Mouse (Mus musculus) Patski (cell line): Measurements from ENCODE around the gene Cmah. TPM values are rescaled to one million over a fixed set of nuclear protein-coding genes. Genes with fewer than 3 reads are reported as not detected.

ENCODE experiments used
- ATAC-seq: fragments of 100-300 bp; one replicate; pipeline ENCODE4 v1.8.0; 2021
- CTCF ChIA-PET: fragments of 350-600 bp; sonication (Branson Sonifier 250); formaldehyde crosslinking; loops from one replicate; lab custom pipeline; 2022; ENCODE audit warnings: inconsistent platforms; lab: Charles Lee
- POLR2A ChIA-PET: fragments of 350-600 bp; sonication (Branson Sonifier 250); formaldehyde crosslinking; loops from one replicate; lab custom pipeline; 2022; ENCODE audit warnings: antibody characterized with exemption, inconsistent platforms; lab: Charles Lee
- DNase-seq: peaks from one replicate; pipeline ENCODE4 v3.0.0-alpha.2; 2011; ENCODE audit warnings: low read depth, low spot score
- H3K27me3 ChIP-seq: fragments of 371-371 bp; one replicate; pipeline ENCODE4 v1.5.1; 2021
- CTCF ChIP-seq: fragments of 100-300 bp; IDR thresholded peaks from one replicate; pipeline ENCODE4 v1.5.1; 2021
- in situ Hi-C: fragments of 300-500 bp; cut with MboI; formaldehyde crosslinking; loops from 3 replicates; pipeline ENCODE4 v1.11.1; 2018; ENCODE audit warnings: low pct_unique_long_range_greater_than_20kb, mixed read lengths
- polyA plus RNA-seq: library from polyadenylated mRNA; unstranded; gene quantifications from one replicate; pipeline ENCODE4 v1.2.3, GENCODE M21; 2021

The Cmah gene
- polyA plus RNA-seq, 1 experiment from 2014 or later = 0.99 TPM

DNA sequence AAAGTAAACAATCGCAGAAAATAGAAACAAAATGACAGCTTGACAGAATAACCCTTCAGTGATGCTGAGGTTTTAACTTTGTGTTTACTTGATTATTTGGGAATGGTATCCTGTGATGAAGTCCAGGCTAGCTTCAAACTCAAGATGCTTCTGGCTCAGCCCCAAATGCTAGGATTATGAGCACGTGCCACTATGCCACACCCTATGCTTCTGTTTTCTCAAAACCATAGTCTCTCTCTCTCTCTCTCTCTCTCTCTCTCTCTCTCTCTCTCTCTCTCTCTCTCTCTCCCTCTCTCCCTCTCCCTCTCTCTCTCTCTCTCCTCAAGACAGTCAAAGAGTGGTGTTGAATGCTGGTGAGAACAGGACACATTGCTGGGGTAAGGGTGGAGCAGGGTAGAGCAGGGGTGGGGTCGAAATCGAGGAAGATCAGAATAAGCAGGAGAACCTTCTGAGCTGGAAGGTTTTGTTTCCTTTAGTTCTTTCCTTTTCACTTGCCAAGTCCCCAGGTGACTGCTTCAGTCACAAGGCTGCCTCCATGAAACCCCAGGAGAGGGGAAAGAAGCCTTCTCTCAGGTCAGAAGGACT, 116.7 kb downstream of the Cmah start:
- POLR2A ChIA-PET = interaction anchor here (0.6 kb wide), 1 partner anchor 9 kb away, joined by 6 read pairs; no protein-coding TSS in a partner anchor
- CTCF ChIA-PET = interaction anchor here (1.8 kb wide), 1 partner anchor 10 kb away, joined by 9 read pairs; no protein-coding TSS in a partner anchor
- DNase-seq (no peak), ATAC-seq (no peak)
- no peak for TF ChIP-seq CTCF
- no peaks in the 10 kb centered on the region for H3K27me3 ChIP-seq
- in situ Hi-C loops = no loop called here

DNA sequence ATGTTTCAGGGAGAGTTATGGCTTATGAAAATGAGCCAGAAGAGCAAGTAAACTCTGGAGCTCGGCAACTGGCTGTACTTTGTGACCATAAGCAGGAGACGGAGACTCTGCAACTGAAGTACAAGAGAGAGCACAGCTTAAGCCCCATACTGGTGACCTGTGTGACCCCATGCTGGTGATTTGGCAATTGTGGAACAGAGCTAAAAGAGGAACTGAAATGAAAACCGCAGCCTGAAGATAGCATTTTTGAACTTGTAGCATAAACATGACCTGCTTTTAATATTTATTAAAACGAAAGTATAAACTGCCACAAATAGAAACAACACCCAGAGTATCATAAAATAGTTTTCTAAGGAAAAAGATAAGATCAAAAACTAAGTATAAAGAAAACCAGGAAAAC, 117.5 kb downstream of the Cmah start:
- POLR2A ChIA-PET = no interaction called here
- in situ Hi-C loops = no loop called here
- no peak for TF ChIP-seq CTCF
- no peaks in the 10 kb centered on the region for H3K27me3 ChIP-seq
- CTCF ChIA-PET = no interaction called here
- DNase-seq (no peak), ATAC-seq (no peak)

DNA sequence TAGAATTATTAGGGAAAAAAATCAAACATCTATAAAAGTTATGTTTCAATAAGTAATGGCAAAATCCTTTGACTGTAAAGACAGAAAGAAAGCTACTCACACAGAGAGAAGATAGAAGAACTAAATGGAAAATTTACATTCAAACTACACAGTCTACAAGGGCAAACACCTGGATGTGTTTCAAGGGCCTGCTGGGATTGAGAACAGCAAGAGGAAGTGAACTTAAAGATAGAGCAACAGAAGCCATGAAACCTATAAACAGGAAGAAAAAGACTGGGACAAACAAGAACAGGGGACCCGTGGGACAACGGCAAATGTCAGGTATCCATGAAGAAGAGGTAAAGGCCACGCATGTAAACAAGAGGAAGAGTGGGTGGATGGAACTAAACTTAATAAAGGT, 118.0 kb downstream of the Cmah start:
- no peak for TF ChIP-seq CTCF
- H3K27me3 ChIP-seq = no peaks in the 10 kb centered on the region
- ChIA-PET POLR2A (no interaction called here), CTCF (no interaction called here)
- in situ Hi-C loops = no loop called here
- DNase-seq (no peak), ATAC-seq (no peak)

DNA sequence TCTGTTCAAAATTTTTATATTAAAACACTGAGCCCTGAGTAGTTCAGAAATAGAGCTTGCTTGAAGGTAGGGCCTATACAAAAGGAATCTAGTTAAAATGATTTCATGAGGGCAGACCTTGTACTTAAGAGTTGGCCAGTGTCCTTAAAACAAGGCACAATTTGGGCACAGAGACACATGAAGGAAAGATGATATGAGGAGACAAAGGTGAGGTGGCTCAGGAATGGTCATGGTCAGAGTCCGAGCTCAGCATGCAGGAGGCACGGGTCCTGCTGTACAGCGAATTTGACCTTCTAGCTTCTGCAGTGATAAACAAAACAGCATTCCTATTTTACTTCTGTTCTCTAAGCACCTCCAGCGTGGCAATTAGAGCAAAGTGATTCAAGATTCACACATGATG, 118.9 kb downstream of the Cmah start:
- TF ChIP-seq CTCF = no peak

DNA sequence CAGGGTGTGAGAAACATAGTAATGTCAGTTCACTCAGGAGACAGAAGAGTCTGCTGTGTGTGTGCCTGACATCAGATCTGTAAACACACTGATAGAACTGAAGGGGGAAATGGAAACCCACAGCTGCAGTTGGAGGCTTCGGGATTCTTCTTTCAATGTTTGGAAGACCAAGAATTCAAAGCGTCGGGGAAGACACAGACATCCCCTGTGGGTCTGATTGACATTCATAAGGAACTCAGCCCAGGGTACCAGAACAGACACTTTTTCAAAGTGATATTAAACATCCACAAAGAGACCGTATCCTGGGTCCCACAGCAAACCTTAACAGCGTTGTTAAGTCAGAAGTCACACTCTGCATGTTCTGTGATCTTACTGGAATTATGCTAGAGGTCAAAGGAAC, 119.8 kb downstream of the Cmah start:
- TF ChIP-seq CTCF = no peak
- in situ Hi-C loops = no loop called here
- POLR2A ChIA-PET = no interaction called here

More for the DNA sequence above, 118.9 kb downstream of the Cmah start:
- DNase-seq (no peak), ATAC-seq (no peak)
- in situ Hi-C loops = no loop called here
- POLR2A ChIA-PET = no interaction called here
- H3K27me3 ChIP-seq = no peaks in the 10 kb centered on the region
- CTCF ChIA-PET = no interaction called here

DNA sequence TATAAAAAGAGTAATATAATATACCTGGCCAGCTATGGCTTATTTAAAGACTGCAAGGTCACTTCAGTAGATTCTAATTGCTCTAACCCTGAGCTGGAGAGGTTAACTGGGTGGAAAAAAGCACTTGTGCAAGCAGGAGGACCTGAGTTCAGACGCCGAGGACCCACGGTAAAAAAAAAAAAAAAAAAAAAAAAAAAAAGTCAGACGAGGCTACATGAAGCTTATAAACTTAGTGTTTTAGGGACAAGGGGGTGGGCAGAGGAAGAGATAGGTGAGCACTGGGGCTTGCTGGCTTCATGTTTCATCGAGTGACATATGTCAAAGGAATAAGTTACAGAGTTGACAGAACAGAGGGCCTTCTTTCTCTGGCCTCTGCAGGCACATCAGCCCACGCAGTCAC, 121.4 kb downstream of the Cmah start:
- H3K27me3 ChIP-seq = no peaks in the 10 kb centered on the region
- CTCF ChIA-PET = no interaction called here
- POLR2A ChIA-PET = interaction anchor here (0.7 kb wide), 1 partner anchor 58 kb away, joined by 3 read pairs; no protein-coding TSS in a partner anchor
- DNase-seq (no peak), ATAC-seq (no peak)
- no peak for TF ChIP-seq CTCF
- in situ Hi-C loops = no loop called here

More for the DNA sequence above, 119.8 kb downstream of the Cmah start:
- no peaks in the 10 kb centered on the region for H3K27me3 ChIP-seq
- DNase-seq (no peak), ATAC-seq (no peak)
- CTCF ChIA-PET = no interaction called here

DNA sequence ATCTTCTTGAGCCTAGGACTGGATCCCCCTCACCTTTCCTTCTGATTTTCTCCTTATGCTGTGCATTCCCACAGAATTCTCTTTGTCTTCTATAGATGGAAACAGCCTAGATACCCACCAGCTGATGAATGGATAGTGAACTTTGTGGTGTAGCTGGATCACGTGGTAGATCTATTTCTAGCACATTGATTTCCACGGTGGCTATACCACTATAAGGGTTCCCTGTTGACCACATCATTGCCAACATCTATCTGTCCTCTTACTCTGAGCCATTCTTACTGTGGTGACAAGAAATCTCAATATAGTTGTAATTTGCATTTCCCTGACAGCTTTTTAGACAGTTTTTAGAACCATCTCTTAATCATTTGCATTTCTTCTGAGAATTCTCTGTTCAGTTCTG, 124.3 kb downstream of the Cmah start:
- H3K27me3 ChIP-seq = no peaks in the 10 kb centered on the region
- ATAC-seq (no peak), DNase-seq (no peak)
- no peak for TF ChIP-seq CTCF
- CTCF ChIA-PET = no interaction called here
- in situ Hi-C loops = no loop called here
- POLR2A ChIA-PET = no interaction called here

DNA sequence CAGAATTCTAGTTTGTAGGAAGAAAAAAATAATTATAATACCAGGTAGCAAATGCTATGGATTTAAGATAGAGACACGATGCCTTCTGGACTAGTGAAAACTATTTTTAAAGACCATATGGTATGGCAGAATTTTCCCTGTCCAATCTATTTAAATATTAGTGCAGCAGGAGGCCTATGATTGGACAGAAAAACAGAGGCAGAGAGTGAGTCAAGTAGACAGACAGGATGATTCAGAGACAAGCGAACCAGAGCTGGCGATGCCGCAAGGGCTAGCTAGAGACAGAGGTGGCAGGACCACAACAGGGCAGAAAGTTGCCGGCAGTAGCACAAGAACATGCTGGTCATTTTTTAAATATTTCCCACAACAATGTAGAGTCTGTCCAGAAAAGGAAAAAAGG, 126.5 kb downstream of the Cmah start:
- in situ Hi-C loops = no loop called here
- ChIA-PET POLR2A (no interaction called here), CTCF (interaction anchor here (2.8 kb wide), 1 partner anchor 10 kb away, joined by 9 read pairs; no protein-coding TSS in a partner anchor)
- ATAC-seq (no peak), DNase-seq (no peak)
- no peaks in the 10 kb centered on the region for H3K27me3 ChIP-seq
- no peak for TF ChIP-seq CTCF

DNA sequence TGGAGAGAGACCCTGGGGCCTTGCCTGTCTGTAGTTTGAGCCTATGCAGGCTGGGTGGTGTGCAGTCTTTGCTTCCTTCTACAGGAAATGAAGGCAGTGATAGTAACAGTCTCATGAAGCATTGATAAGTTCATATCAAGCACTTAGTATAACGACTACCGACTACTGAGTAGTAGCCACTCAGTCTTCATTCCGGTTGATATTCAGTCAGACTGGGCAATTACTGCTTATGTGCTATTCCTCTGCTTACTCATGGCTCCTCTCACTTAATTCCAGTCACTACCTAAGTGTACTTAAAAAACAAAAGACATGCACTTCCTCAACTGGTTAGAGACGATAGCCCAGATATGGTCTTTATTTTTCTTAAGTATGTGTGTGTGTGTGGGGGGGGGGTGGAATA, 129.2 kb downstream of the Cmah start:
- CTCF ChIA-PET = no interaction called here
- no peak for TF ChIP-seq CTCF
- ATAC-seq (no peak), DNase-seq (no peak)
- in situ Hi-C loops = no loop called here
- no peaks in the 10 kb centered on the region for H3K27me3 ChIP-seq
- POLR2A ChIA-PET = no interaction called here

DNA sequence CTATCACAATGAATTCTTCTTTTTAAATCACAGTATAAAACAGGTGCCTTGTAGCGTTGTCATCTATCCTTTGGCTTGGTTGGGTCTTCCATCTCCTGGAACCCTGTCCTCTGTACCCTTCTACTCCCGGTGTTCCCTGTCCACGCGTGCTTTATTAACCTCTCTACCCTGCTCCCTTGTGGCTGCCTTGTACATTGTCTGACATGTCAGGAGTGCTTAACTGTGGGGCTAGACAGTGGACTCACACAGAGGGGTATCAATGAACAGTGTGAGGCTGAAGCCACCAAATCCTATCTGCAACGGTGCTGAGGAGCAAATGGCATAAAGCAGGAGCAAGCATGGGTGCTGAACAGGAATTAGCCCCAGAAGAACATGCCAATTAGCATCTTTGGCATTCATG, 133.3 kb downstream of the Cmah start:
- ChIA-PET CTCF (no interaction called here), POLR2A (no interaction called here)
- no peak for TF ChIP-seq CTCF
- no peaks in the 10 kb centered on the region for H3K27me3 ChIP-seq
- in situ Hi-C loops = loop anchor here (10.0 kb wide), 1 partner anchor 126 kb away; no protein-coding TSS in a partner anchor
- no peak for ATAC-seq
- no peak for DNase-seq

DNA sequence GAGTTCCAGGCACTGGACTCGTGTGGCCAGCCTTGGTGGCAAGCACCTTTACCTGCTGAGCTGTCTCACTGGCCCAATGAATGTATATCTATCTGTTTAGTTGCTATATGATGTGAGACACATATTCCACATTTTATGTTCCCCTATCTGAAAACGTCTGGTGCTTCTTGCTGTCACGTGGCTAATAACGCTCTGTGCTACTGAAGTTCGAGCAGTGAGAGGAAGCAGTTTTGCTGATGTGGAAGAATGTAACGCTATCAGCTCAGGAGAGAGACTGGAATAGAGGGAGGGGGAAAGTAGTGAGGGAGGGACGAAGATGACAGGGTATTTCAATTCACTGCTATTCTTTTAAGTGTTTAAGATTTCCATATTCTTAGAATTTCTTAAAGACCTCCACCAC, 136.6 kb downstream of the Cmah start:
- no peak for ATAC-seq
- ChIA-PET POLR2A (no interaction called here), CTCF (interaction anchor here (1.0 kb wide), 1 partner anchor 9 kb away, joined by 4 read pairs; no protein-coding TSS in a partner anchor)
- in situ Hi-C loops = loop anchor here (10.0 kb wide), 1 partner anchor 129 kb away; no protein-coding TSS in a partner anchor
- no peak for DNase-seq
- H3K27me3 ChIP-seq = no peaks in the 10 kb centered on the region
- no peak for TF ChIP-seq CTCF
